Mouse (Mus musculus) limb, embryonic 11.5 days (tissue): ENCODE data around the gene Dcbld2. TPM values are rescaled to one million over a fixed set of nuclear protein-coding genes. Genes with fewer than 3 reads are reported as not detected.
A peak's percentile ranks its signal among the peaks of the same experiment; 100 is the strongest.

Experiments used
- ATAC-seq: fragments of 200-750 bp; cut with Nextera tagmentation; 2 replicates; pipeline ENCODE4 v1.8.0; 2017; ENCODE audit warnings: low read depth; ENCODE audit not compliant: insufficient number of reproducible peaks, low FRiP score, low TSS enrichment
- DNase-seq: peaks from one replicate; pipeline ENCODE4 v3.0.0-alpha.2; 2015; ENCODE audit warnings: low spot score
- H3K27ac ChIP-seq: fragments of 300-500 bp; sonication (generic); replicated peaks from 2 replicates; pipeline ENCODE4 v1.5.1; 2014; ENCODE audit warnings: low read depth, mild to moderate bottlenecking, low read length
- H3K27me3 ChIP-seq: fragments of 300-500 bp; sonication (generic); 2 replicates; pipeline ENCODE4 v1.6.1; 2014; ENCODE audit warnings: mild to moderate bottlenecking, low read length, mixed read lengths; ENCODE audit not compliant: control insufficient read depth, insufficient read depth
- H3K36me3 ChIP-seq: fragments of 300-500 bp; sonication (generic); 2 replicates; pipeline ENCODE4 v1.6.1; 2014; ENCODE audit warnings: mild to moderate bottlenecking, low read length, moderate library complexity, mixed read lengths; ENCODE audit not compliant: control insufficient read depth, insufficient read depth
- H3K4me1 ChIP-seq: fragments of 300-500 bp; sonication (generic); 2 replicates; pipeline ENCODE4 v1.6.1; 2014; ENCODE audit warnings: low read length, mixed read lengths; ENCODE audit not compliant: control insufficient read depth, insufficient read depth
- H3K4me2 ChIP-seq: fragments of 300-500 bp; sonication (generic); 2 replicates; pipeline ENCODE4 v1.6.1; 2014; ENCODE audit warnings: low read depth, mild to moderate bottlenecking, moderate library complexity; ENCODE audit not compliant: severe bottlenecking
- H3K4me3 ChIP-seq: fragments of 300-500 bp; sonication (generic); 2 replicates; pipeline ENCODE4 v1.5.1; 2014; ENCODE audit warnings: low read depth, low read length
- H3K9ac ChIP-seq: fragments of 300-500 bp; sonication (generic); 2 replicates; pipeline ENCODE4 v1.6.1; 2014; ENCODE audit warnings: mild to moderate bottlenecking, low read length
- H3K9me3 ChIP-seq: fragments of 300-500 bp; sonication (generic); 2 replicates; pipeline ENCODE4 v1.6.1; 2016; ENCODE audit warnings: low read length; ENCODE audit not compliant: control insufficient read depth
- WGBS: fragments of 180-500 bp; shearing (Covaris S2); extraction: QIAGEN DNeasy Blood & Tissue Kit; methylation state at CpG from one replicate; pipeline ENCODE4 v1.1.7; 2014; 5-methylcytosine and 5-hydroxymethylcytosine counted together
- polyA plus RNA-seq: library from polyadenylated mRNA; unstranded; fragments of >200 nt; fragmentation: Nextera tagmentation; extraction: Ambion mirVana; gene quantifications from 2 replicates; pipeline ENCODE4 v1.2.1, GENCODE M21; 2014

Gene Dcbld2
- polyA plus RNA-seq: 10.2 and 13.9 TPM in 2 replicates

DNA sequence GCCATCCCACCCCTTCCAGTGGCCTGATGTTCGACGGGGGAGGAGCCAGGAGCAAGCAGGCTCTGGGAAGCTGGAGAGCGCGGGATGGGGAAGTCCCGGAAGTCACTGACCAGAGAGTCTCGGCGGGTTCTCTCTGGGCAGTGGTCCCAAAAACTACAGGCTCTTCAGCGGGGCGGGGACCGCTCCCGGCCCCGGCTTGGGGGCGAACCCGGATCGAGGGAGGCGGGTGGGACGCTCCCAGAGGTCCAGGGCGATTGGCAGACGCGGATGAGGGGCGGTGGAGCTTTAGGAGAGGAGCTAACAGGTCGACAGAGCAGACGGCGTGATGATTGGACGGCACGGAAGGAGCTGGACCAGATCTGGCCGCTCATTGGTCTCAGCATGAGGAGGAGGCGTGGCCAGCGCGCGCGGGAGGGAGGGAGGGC lies at the start of gene Dcbld2:
TSS of gene Dcbld2 (plus strand) at position 382 of the 425 bp plus-strand sequence.
- WGBS: under 1% methylated on average over 29 of the region's 32 CpGs
- H3K9me3 ChIP-seq: no peaks in the 10 kb centered on the region
- H3K4me3 ChIP-seq: peak within 1 kb of the TSS; percentile 70
- peak within 1 kb of the TSS; percentile 72 for H3K27ac ChIP-seq
- DNase-seq (peak; percentile 97), ATAC-seq (peak; percentile 100)
- peak within 1 kb of the TSS; percentile 85 for H3K9ac ChIP-seq
- peaks cover 3% of the 10 kb centered on the region for H3K4me1 ChIP-seq
- H3K36me3 ChIP-seq: no peaks in the 10 kb centered on the region
- H3K27me3 ChIP-seq: no peaks in the 10 kb centered on the region
- H3K4me2 ChIP-seq: peak within 1 kb of the TSS; percentile 74

DNA sequence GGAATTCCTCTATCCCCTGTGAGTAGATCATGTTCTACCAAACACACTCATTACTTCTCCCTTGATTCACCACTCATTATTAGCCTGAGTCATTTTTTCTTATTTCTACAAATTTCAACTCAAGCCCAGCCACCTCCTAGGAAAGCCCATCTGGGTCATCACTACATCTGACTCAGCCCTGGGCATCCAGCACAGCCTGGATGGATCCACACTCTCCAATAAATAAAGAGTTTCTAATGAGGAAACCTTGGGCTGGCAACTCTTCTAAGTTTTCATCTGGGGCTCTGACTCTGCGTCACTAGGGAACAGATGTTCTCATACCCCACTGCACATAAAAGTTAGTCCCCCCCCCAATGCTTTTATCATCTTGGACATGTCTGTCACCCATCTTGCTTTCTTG lies 31.1 kb upstream of the Dcbld2 start:
- ATAC-seq (no peak), DNase-seq (no peak)
- no peaks in the 10 kb centered on the region for H3K9me3 ChIP-seq
- H3K4me1 ChIP-seq: no peaks in the 10 kb centered on the region
- H3K27me3 ChIP-seq: no peaks in the 10 kb centered on the region
- no peak overlapping the region for H3K4me2 ChIP-seq
- no peak overlapping the region for H3K27ac ChIP-seq
- H3K36me3 ChIP-seq: no peaks in the 10 kb centered on the region
- no peak overlapping the region for H3K4me3 ChIP-seq
- WGBS: 43% methylated on average over 1 of the region's 1 CpGs
- no peak overlapping the region for H3K9ac ChIP-seq

DNA sequence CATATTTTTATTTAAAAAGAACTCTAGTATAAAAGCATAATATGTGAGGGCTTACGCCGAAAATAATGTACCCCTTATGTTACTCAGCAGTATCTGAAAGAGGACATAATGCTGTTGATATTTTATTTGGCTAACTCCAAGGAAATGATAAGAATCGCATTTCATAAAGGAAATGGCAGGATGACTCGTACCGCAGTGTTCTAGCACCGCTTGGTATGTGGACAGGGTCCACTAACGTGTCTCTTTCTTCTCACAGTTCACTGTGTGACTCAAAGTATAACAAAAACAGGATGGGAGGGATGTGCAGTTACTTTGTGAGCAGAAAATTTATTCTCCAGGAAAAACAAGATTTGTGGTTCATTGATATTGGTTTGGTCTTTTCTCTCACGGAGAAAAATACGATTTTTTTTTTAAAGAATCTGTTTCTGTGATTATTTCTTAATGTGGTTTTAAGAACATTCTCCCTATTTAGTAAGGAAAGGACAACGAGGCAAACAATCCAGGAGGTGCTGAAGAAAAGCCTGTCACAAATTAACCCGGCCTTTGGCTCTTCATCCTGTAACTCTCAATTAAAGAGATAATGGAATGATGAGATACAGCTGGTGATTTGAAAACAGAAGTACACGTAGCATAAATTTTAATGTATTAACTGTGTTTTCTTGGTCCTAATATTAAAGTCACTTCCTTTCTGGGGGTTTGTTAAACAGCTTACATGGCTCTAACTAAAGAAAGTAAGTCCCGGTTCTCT lies 30.3 kb upstream of the Dcbld2 start:
- no peak for DNase-seq
- no peaks in the 10 kb centered on the region for H3K36me3 ChIP-seq
- H3K9ac ChIP-seq: no peak overlapping the region
- no peaks in the 10 kb centered on the region for H3K4me1 ChIP-seq
- no peak for ATAC-seq
- no peaks in the 10 kb centered on the region for H3K27me3 ChIP-seq
- no peak overlapping the region for H3K4me2 ChIP-seq
- no peak overlapping the region for H3K27ac ChIP-seq
- no peaks in the 10 kb centered on the region for H3K9me3 ChIP-seq
- H3K4me3 ChIP-seq: no peak overlapping the region
- 63% methylated on average over 13 of the region's 13 CpGs for WGBS

DNA sequence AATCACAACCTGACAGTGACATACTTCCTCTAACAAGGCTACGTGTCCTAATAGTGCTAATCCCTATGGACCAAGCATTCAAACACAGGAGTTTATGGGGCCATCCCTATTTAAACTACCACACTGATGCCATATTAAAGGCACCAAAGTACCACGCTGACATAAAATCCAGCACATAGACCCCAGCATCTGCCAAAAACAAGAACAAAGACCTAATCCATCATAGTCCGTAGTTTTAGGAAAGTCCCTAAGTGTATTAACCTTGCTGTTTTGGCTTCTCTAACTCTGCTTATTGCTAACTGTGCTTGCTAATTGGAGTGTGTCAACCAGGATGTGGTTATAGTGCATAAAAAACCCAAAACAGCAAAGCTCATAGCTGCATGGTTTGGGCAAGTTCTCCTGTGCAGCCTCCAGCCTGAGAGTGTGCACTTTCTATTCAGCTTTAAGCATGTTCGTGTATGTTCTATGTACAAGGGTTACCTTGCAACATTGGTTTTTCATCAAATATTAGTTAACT lies 21.9 kb upstream of the Dcbld2 start:
- WGBS: 83% methylated on average over 4 of the region's 4 CpGs
- Histone ChIP-seq H3K4me1 (no peaks in the 10 kb centered on the region), H3K9me3 (no peaks in the 10 kb centered on the region), H3K4me3 (no peak overlapping the region), H3K27ac (no peak overlapping the region), H3K36me3 (no peaks in the 10 kb centered on the region), H3K9ac (no peak overlapping the region), H3K27me3 (no peaks in the 10 kb centered on the region), H3K4me2 (no peak overlapping the region)
- DNase-seq (no peak), ATAC-seq (no peak)

DNA sequence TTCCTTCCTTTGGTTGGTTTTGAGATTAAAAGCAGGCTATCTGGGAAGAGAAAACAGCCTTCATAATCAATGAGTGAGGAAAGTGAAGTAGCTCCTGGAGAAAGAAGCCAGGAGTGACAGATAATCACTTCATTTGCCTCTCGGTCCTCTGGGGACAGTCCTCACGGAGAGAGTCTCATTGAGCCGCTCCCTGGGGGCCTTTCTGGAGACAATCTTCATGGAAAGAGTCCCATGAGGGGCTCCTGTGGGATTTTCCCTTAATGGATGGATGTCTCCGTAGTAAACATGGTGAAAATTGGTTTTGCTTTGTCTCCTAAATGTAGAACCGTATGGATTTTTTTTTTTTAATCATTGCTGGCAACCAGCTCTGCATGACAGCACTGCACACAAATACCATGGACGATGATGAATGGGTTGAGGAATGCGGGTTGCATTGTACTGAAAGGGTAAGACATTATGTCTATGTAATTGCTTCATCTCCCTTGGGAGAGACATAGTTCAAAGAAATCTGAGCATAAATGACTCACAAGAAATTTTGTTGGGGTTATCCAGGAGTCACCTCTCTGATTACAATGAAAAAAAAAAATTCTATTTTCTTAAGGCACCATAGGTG lies 19.0 kb upstream of the Dcbld2 start:
- DNase-seq (no peak), ATAC-seq (no peak)
- Histone ChIP-seq H3K4me3 (no peak overlapping the region), H3K9ac (no peak overlapping the region), H3K36me3 (no peaks in the 10 kb centered on the region), H3K4me1 (no peaks in the 10 kb centered on the region), H3K27ac (no peak overlapping the region), H3K9me3 (no peaks in the 10 kb centered on the region), H3K4me2 (no peak overlapping the region), H3K27me3 (no peaks in the 10 kb centered on the region)
- WGBS: 67% methylated on average over 7 of the region's 7 CpGs

DNA sequence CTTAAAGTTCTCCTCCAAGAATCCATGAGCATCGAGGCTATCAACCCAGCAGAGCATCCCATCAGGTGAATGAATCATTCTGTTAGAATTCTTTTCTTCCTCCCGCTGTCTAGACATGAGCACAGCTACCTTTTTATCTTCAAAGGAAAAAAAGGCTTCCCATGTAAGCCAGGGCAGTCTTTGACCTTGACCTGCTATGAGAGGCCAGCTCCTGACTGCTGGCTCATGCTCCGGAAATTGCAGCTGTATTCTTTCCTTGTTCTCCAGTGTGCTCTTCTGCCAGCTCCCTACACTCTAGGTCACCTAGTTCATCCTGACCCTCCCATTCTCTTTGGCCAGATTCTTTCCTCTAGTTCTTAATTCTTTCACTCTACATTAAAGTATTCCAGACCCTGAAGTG lies 15.2 kb upstream of the Dcbld2 start:
- 67% methylated on average over 3 of the region's 3 CpGs for WGBS
- Histone ChIP-seq H3K9ac (no peak overlapping the region), H3K4me2 (no peak overlapping the region), H3K27ac (no peak overlapping the region), H3K9me3 (no peaks in the 10 kb centered on the region), H3K4me1 (no peaks in the 10 kb centered on the region), H3K36me3 (no peaks in the 10 kb centered on the region), H3K4me3 (no peak overlapping the region), H3K27me3 (no peaks in the 10 kb centered on the region)
- ATAC-seq (no peak), DNase-seq (no peak)

DNA sequence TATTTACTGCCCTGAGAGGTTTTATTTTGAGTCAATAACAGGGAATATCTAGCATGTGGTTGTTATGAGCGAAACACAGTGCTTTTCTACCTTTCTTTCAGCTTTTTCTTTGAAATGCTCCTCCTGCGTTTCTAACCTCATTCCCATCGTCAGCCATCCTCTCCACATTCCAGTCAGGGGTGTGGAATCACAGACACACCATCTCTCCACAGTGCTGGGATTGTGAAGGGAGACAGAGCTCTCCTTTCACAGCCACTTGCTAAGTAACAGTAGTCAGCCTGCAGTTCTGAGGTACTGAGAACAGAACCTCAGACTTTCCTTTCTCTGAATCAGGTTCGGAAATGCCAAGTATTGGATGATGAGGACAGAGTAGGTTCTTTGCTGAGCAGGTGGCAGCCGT lies 14.1 kb upstream of the Dcbld2 start:
- no peaks in the 10 kb centered on the region for H3K36me3 ChIP-seq
- WGBS: 78% methylated on average over 5 of the region's 5 CpGs

DNA sequence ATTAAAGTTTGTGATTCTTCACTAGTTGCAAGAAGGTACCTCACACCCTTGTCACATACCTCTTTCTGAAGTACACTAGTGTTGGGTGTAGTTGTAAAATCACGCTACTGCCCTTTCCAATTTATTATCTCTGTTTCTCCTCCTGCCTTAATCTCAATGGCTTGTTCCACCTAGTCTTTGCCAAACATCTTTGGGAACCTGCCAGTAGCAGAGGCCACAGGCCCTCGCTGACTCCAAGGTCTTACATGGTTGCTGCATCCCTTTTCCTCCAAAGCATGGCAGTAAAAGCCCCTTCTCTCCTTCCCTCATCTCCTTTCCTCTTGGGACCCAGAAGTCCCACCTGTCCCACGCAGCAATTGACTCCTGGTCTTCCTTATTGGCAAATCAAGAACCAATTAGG lies 9.6 kb upstream of the Dcbld2 start:
- 85% methylated on average over 3 of the region's 3 CpGs for WGBS
- no peak for DNase-seq

More for the DNA sequence above, 14.1 kb upstream of the Dcbld2 start:
- H3K4me3 ChIP-seq: no peak overlapping the region
- H3K9me3 ChIP-seq: no peaks in the 10 kb centered on the region
- no peaks in the 10 kb centered on the region for H3K27me3 ChIP-seq
- H3K9ac ChIP-seq: no peak overlapping the region
- no peaks in the 10 kb centered on the region for H3K4me1 ChIP-seq
- DNase-seq: no peak
- H3K27ac ChIP-seq: no peak overlapping the region
- ATAC-seq: no peak
- no peak overlapping the region for H3K4me2 ChIP-seq

More for the DNA sequence above, 9.6 kb upstream of the Dcbld2 start:
- Histone ChIP-seq H3K9me3 (no peaks in the 10 kb centered on the region), H3K27ac (no peak overlapping the region), H3K27me3 (no peaks in the 10 kb centered on the region), H3K4me1 (no peaks in the 10 kb centered on the region), H3K4me2 (no peak overlapping the region), H3K9ac (no peak overlapping the region), H3K36me3 (no peaks in the 10 kb centered on the region), H3K4me3 (no peak overlapping the region)
- no peak for ATAC-seq
